Mouse (Mus musculus) left cerebral cortex, postnatal 10 days (tissue): ENCODE results near the gene Pgm2l1. TPM values are rescaled to one million over a fixed set of nuclear protein-coding genes. Genes with fewer than 3 reads are reported as not detected.

Experiments
- DNase-seq, 2 experiments: peaks; one replicate each; pipeline ENCODE4 v3.0.0; 2021 to 2022; ENCODE audit warnings: low spot score in 2 of 2, mixed read lengths in 1 of 2; ENCODE audit errors: extremely low spot score in 1 of 2
- intact Hi-C: fragments of 180-260 bp; cut with DNase I; formaldehyde crosslinking; loops from one replicate; pipeline ENCODE4 v1.15.1; 2025
- total RNA-seq, 2 experiments: library from RNA; stranded (reverse); gene quantifications; 2 replicates each; pipeline ENCODE4 v1.2.3; 2021

Pgm2l1 gene
- total RNA-seq, 2 experiments from 2014 or later: 486 to 524 TPM

DNA sequence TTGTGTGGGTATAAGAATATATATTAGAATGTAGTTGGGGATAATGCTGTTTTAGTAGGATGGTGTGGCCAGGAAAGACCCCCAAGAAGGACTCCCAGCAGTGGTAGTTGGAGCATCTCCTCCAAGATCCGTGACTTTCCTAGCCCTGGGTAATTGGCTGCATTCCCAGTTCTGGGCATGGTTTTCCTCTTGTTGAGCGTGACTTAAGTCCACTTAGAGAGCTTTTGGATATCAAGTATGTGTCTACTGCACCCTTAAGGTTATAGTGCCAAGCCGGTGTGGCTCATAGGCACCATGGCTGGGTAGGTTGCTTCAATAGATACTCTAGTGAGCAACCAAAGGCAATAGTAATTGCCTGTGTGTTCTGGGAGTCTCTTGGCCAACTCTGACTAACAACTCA, 96.5 kb downstream of the Pgm2l1 start:
- no peak for DNase-seq
- intact Hi-C loops: loop anchor here (2.0 kb wide), 1 partner anchor 45 kb away; no protein-coding TSS in a partner anchor

DNA sequence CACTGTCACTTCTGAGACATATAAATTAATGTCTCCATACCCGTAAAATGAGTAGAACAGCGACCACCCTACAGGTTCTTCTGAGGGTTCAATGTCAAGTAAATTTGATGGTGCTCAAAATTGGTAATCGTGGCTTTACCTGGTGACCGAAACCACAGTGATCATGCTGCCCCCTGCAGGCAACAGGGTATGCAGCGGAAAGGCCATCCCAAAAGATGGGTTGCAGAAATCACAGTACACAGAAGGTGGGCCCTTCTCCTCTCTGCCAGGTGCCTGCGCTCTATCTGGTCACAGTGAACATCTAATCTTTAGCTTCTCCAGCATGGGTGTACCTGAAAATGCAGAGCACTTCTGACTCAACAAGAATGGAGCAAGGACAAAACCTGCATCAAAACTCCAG, 98.3 kb downstream of the Pgm2l1 start:
- peak in 1 of 2 experiments; percentile 49 for DNase-seq
- intact Hi-C loops: loop anchor here (2.0 kb wide), 1 partner anchor 47 kb away; no protein-coding TSS in a partner anchor

DNA sequence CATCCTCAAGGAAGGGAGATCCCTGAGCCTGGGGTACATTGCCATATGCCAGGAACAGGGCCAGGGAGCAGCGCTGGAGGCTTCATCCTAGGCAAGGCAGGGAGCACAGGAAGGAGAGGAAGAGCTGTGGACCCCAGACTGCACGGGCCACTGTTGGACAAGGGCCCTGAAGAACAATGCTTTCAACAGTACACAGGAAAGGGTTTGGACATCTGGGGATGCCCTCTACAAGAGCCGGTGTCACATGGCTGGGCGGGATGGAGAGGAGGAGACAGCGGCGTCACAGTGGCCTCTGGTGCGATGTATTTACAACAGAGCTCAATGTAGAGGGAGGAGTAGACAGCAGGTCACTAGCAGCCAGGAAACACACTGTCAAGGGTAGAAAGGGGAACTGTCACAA, 100.3 kb downstream of the Pgm2l1 start:
- DNase-seq: no peak
- intact Hi-C loops: no loop called here

Other genes with a start within 250 kb of the Pgm2l1 start
- 10 to 100 TPM; 38.3 to 39.4 TPM for gene Rnf169, start 246.9 kb upstream of the Pgm2l1 start, total RNA-seq
- gene Chrdl2, start 221.2 kb upstream of the Pgm2l1 start, total RNA-seq: under 1 TPM in 1 of 2 experiments, not detected in 1; 0.62 TPM
- 10 to 100 TPM; 32.6 to 36.3 TPM for gene Pold3, start 105.8 kb upstream of the Pgm2l1 start, total RNA-seq
- gene Lipt2, start 68.1 kb upstream of the Pgm2l1 start, total RNA-seq: 1 to 10 TPM; 4.8 to 5.2 TPM
- not detected for gene Kcne3, start 50.9 kb upstream of the Pgm2l1 start, total RNA-seq
- gene P4ha3, start 58.1 kb downstream of the Pgm2l1 start, total RNA-seq: 1 to 10 TPM; 7.0 to 7.1 TPM
- gene C2cd3, start 144.8 kb downstream of the Pgm2l1 start, total RNA-seq: 10 to 100 TPM; 12.4 to 15.2 TPM
- gene Ppme1, start 144.9 kb downstream of the Pgm2l1 start, total RNA-seq: 100 to 1,000 TPM; 125 to 131 TPM
- under 1 TPM; 0.69 to 0.79 TPM for gene Ucp3, start 245.6 kb downstream of the Pgm2l1 start, total RNA-seq